ENCODE assay signal across 12 mouse cellular contexts in the genomic region with DNA sequence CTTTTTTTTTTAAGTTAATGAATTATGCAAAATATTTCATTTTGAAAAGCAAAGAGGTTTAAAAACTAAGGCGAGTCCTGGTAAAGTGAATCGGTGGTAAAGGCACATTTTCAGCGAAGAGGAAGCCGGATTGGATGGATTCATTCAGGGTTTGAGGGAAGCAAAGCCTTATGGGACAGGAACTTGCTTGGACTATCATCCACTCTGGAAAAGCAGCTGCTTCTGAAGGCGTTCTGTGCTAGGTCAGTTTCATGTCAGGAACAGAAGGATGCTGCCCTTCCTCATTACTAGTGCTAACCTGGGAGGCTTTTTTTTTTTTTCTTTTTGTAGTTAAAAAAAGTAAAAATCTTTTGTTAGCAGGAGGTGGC. TPM values are rescaled to one million over a fixed set of nuclear protein-coding genes. Genes with fewer than 3 reads are reported as not detected.
DNase-seq lines count a peak whose midpoint lies in the region; ATAC-seq lines count a peak whose summit lies in the region.
"Had no signal": no experiment of that assay in that cellular context is flagged by ENCODE, and none has a peak within 500 bp of the region (broad histone marks: within the 10 kb centered on the region; RNA-seq: fewer than 3 reads in every experiment).

No protein-coding gene starts in this region.

- no peak for DNase-seq in kidney, adult 9 months
- DNase-seq in 416B (ENCODE audit: low read depth) (peak; percentile 81), MEL-GATA-1-ER (ENCODE audit: extremely low read depth, low read depth) (peak; percentile 72)
- DNase-seq in cerebellum, postnatal 25 days, result no peak
- DNase-seq in hindbrain, embryonic 11.5 days (ENCODE audit: low spot score), result no peak
- no peak for DNase-seq in urinary bladder, postnatal 10 days (ENCODE audit: low spot score)
- DNase-seq: kidney, postnatal 10 days; left cerebral cortex, postnatal 4 days had no signal

- peak overlapping the region; percentile 76; the same call in 1 of the 2 replicates for H3K27ac ChIP-seq in kidney, embryonic 16.5 days (ENCODE audit: low read length)
- H3K27ac ChIP-seq in liver, embryonic 15.5 days (replicated peaks), result peak overlapping the region; percentile 80
- no peak overlapping the region for H3K27ac ChIP-seq in hindbrain, embryonic 11.5 days (ENCODE audit: low read depth, low read length)
- H3K27ac ChIP-seq: forebrain, embryonic 15.5 days; heart, embryonic 13.5 days had no signal

- no peaks in the 10 kb centered on the region; the same call in 1 of the 2 replicates for H3K4me1 ChIP-seq in kidney, embryonic 16.5 days (ENCODE audit: insufficient read depth, low read length)
- H3K4me1 ChIP-seq in liver, embryonic 15.5 days (replicated peaks), result peaks cover 75% of the 10 kb centered on the region
- no peaks in the 10 kb centered on the region for H3K4me1 ChIP-seq in hindbrain, embryonic 11.5 days (replicated peaks; ENCODE audit: control insufficient read depth, insufficient read depth, low read length)
- H3K4me1 ChIP-seq: forebrain, embryonic 15.5 days had no signal

- no peaks in the 10 kb centered on the region for H3K36me3 ChIP-seq in kidney, embryonic 16.5 days (ENCODE audit: insufficient read depth, low read length)
- no peaks in the 10 kb centered on the region for H3K36me3 ChIP-seq in liver, embryonic 15.5 days (replicated peaks)
- H3K36me3 ChIP-seq in hindbrain, embryonic 11.5 days (ENCODE audit: control insufficient read depth, insufficient read depth, low read length), result no peaks in the 10 kb centered on the region
- H3K36me3 ChIP-seq: forebrain, embryonic 15.5 days; heart, embryonic 13.5 days had no signal

- ATAC-seq in kidney, embryonic 16.5 days (ENCODE audit: low FRiP score, low TSS enrichment), result no peak
- ATAC-seq in liver, embryonic 15.5 days (ENCODE audit: insufficient read depth), result no peak
- ATAC-seq in hindbrain, embryonic 11.5 days (ENCODE audit: low FRiP score), result no peak
- ATAC-seq: forebrain, embryonic 15.5 days had no signal

- no peak overlapping the region for H3K9ac ChIP-seq in kidney, embryonic 16.5 days (replicated peaks; ENCODE audit: low read length)
- peak overlapping the region; percentile 8 for H3K9ac ChIP-seq in liver, embryonic 15.5 days
- no peak overlapping the region for H3K9ac ChIP-seq in hindbrain, embryonic 11.5 days (ENCODE audit: low read depth, low read length)
- H3K9ac ChIP-seq: forebrain, embryonic 15.5 days; heart, embryonic 13.5 days had no signal

- no peaks in the 10 kb centered on the region for H3K9me3 ChIP-seq in kidney, embryonic 16.5 days (ENCODE audit: low read length)
- H3K9me3 ChIP-seq in liver, embryonic 15.5 days (replicated peaks), result no peaks in the 10 kb centered on the region
- no peaks in the 10 kb centered on the region for H3K9me3 ChIP-seq in hindbrain, embryonic 11.5 days (ENCODE audit: control insufficient read depth, low read length)
- H3K9me3 ChIP-seq: forebrain, embryonic 15.5 days; heart, embryonic 13.5 days had no signal

- WGBS in kidney, embryonic 16.5 days, result 74% methylated on average over 5 of the region's 5 CpGs
- 26% methylated on average over 5 of the region's 5 CpGs for WGBS in liver, embryonic 15.5 days (ENCODE audit: insufficient replicate concordance)
- WGBS in hindbrain, embryonic 11.5 days, result 84% methylated on average over 5 of the region's 5 CpGs

- H3K4me2 ChIP-seq in kidney, embryonic 16.5 days (replicated peaks; ENCODE audit: low read depth, low read length), result peak overlapping the region; percentile 45
- peak overlapping the region; percentile 65 for H3K4me2 ChIP-seq in liver, embryonic 15.5 days
- H3K4me2 ChIP-seq in hindbrain, embryonic 11.5 days (replicated peaks; ENCODE audit: low read depth, low read length), result no peak overlapping the region
- H3K4me2 ChIP-seq: forebrain, embryonic 15.5 days; heart, embryonic 13.5 days had no signal

- peak overlapping the region; percentile 35; the same call in 1 of the 2 replicates for H3K4me3 ChIP-seq in kidney, embryonic 16.5 days (ENCODE audit: low read length)
- H3K4me3 ChIP-seq in liver, embryonic 15.5 days (replicated peaks), result peak overlapping the region; percentile 50
- no peak overlapping the region for H3K4me3 ChIP-seq in hindbrain, embryonic 11.5 days (ENCODE audit: low read depth, low read length)
- H3K4me3 ChIP-seq: forebrain, embryonic 15.5 days; heart, embryonic 13.5 days had no signal

- H3K27me3 ChIP-seq in kidney, embryonic 16.5 days (ENCODE audit: insufficient read depth, low read length), result no peaks in the 10 kb centered on the region
- no peaks in the 10 kb centered on the region for H3K27me3 ChIP-seq in liver, embryonic 15.5 days
- no peaks in the 10 kb centered on the region for H3K27me3 ChIP-seq in hindbrain, embryonic 11.5 days (ENCODE audit: control insufficient read depth, insufficient read depth, low read length)
- H3K27me3 ChIP-seq: forebrain, embryonic 15.5 days; heart, embryonic 13.5 days had no signal

RNA-seq across cellular contexts. Expression of gene Wbp4, which starts 34.9 kb away (rescaled TPM):
- 37.0 and 39.1 TPM in 2 replicates for polyA plus RNA-seq in kidney, embryonic 16.5 days (2015; fragmentation: Nextera tagmentation; extraction: Ambion mirVana)
- polyA plus RNA-seq in liver, embryonic 15.5 days (2015; fragmentation: Nextera tagmentation; extraction: Ambion mirVana), result 11.2 and 13.5 TPM in 2 replicates
- polyA plus RNA-seq in hindbrain, embryonic 11.5 days (2014; fragmentation: Nextera tagmentation; extraction: Ambion mirVana), result 59.1 and 61.3 TPM in 2 replicates

RNA-seq across cellular contexts. Expression of gene Elf1, which starts 35.2 kb away (rescaled TPM):
- polyA plus RNA-seq in kidney, embryonic 16.5 days (2015; fragmentation: Nextera tagmentation; extraction: Ambion mirVana), result 10.2 and 10.3 TPM in 2 replicates
- polyA plus RNA-seq in liver, embryonic 15.5 days (2015; fragmentation: Nextera tagmentation; extraction: Ambion mirVana), result 10.7 and 10.9 TPM in 2 replicates
- 8.7 and 9.4 TPM in 2 replicates for polyA plus RNA-seq in hindbrain, embryonic 11.5 days (2014; fragmentation: Nextera tagmentation; extraction: Ambion mirVana)

Comparison
In these comparisons a context has a peak if more than half of its experiments do, and no peak if none do; other contexts are left out.
1. DNase-seq: peak in 416B (single experiment) and MEL-GATA-1-ER (single experiment); none in kidney, adult 9 months (single experiment), cerebellum, postnatal 25 days (0 of 2), hindbrain, embryonic 11.5 days (single experiment) and urinary bladder, postnatal 10 days (single experiment).